Mouse (Mus musculus): ENCODE data around the gene Mcm2.

Gene Mcm2

GRCm38 (mm10) chr6:88898534-88899048, at the start of gene Mcm2:
Gene Mcm2, minus strand, starts transcription at chr6:88898780.
- DNase-seq: peak; percentile 98

GRCm38 (mm10) chr6:88947771-88948170, 49.2 kb upstream of the Mcm2 start:
- DNase-seq: no peak

- DNase-seq: no peak
Measured at GRCm38 (mm10) chr6:88946442-88946841, 47.9 kb upstream of the Mcm2 start.

GRCm38 (mm10) chr6:88943666-88944065, 45.1 kb upstream of the Mcm2 start:
- no peak for DNase-seq

GRCm38 (mm10) chr6:88942595-88942994, 44.0 kb upstream of the Mcm2 start:
- DNase-seq: peak; percentile 79

- no peak for DNase-seq
Measured at GRCm38 (mm10) chr6:88941628-88942027, 43.0 kb upstream of the Mcm2 start.

GRCm38 (mm10) chr6:88940090-88940916, 41.7 kb upstream of the Mcm2 start:
- no peak for DNase-seq

GRCm38 (mm10) chr6:88939281-88940089, 40.9 kb upstream of the Mcm2 start:
- no peak for DNase-seq

GRCm38 (mm10) chr6:88938664-88939055, 40.1 kb upstream of the Mcm2 start:
- DNase-seq: no peak

- DNase-seq: peak; percentile 80
Measured at GRCm38 (mm10) chr6:88937971-88938663, 39.5 kb upstream of the Mcm2 start.

GRCm38 (mm10) chr6:88937214-88937549, 38.6 kb upstream of the Mcm2 start:
- no peak for DNase-seq

- DNase-seq: peak; percentile 73
Measured at GRCm38 (mm10) chr6:88936342-88937213, 38.0 kb upstream of the Mcm2 start.

GRCm38 (mm10) chr6:88935735-88936276, 37.2 kb upstream of the Mcm2 start:
- DNase-seq: peak; percentile 82

GRCm38 (mm10) chr6:88934816-88935215, 36.2 kb upstream of the Mcm2 start:
- DNase-seq: no peak

- DNase-seq: peak; percentile 54
Measured at GRCm38 (mm10) chr6:88934132-88934531, 35.6 kb upstream of the Mcm2 start.

- no peak for DNase-seq
Measured at GRCm38 (mm10) chr6:88931449-88931848, 32.9 kb upstream of the Mcm2 start.

GRCm38 (mm10) chr6:88930049-88930448, 31.5 kb upstream of the Mcm2 start:
- DNase-seq: no peak

- DNase-seq: no peak
Measured at GRCm38 (mm10) chr6:88929451-88929850, 30.9 kb upstream of the Mcm2 start.

- no peak for DNase-seq
Measured at GRCm38 (mm10) chr6:88928576-88928975, 30.0 kb upstream of the Mcm2 start.

- DNase-seq: no peak
Measured at GRCm38 (mm10) chr6:88928026-88928425, 29.4 kb upstream of the Mcm2 start.

GRCm38 (mm10) chr6:88927595-88927994, 29.0 kb upstream of the Mcm2 start:
- peak; percentile 79 for DNase-seq

GRCm38 (mm10) chr6:88926870-88927269, 28.3 kb upstream of the Mcm2 start:
- no peak for DNase-seq
